Mouse (Mus musculus) liver, embryonic 11.5 days (tissue): ENCODE measurements around the gene Zfp62. TPM values are rescaled to one million over a fixed set of nuclear protein-coding genes. Genes with fewer than 3 reads are reported as not detected.

ENCODE experiments used
- ATAC-seq: fragments of 200-750 bp; cut with Nextera tagmentation; replicated peaks from 2 replicates; pipeline ENCODE4 v1.8.0; 2017; ENCODE audit warnings: moderate number of reproducible peaks, mild to moderate bottlenecking, moderate TSS enrichment, moderate library complexity; ENCODE audit not compliant: low FRiP score
- DNase-seq: peaks from one replicate; pipeline ENCODE4 v3.0.0-alpha.2; 2017; ENCODE audit warnings: low spot score
- H3K27ac ChIP-seq: fragments of 300-500 bp; sonication (generic); 2 replicates; pipeline ENCODE4 v1.5.1; 2014; ENCODE audit warnings: mild to moderate bottlenecking, low read depth, low read length, control low read depth
- H3K27me3 ChIP-seq: fragments of 300-500 bp; sonication (generic); replicated peaks from 2 replicates; pipeline ENCODE4 v1.6.1; 2014; ENCODE audit warnings: low read length, mixed read lengths; ENCODE audit not compliant: control insufficient read depth, insufficient read depth
- H3K36me3 ChIP-seq: fragments of 300-500 bp; sonication (generic); 2 replicates; pipeline ENCODE4 v1.6.1; 2014; ENCODE audit warnings: mild to moderate bottlenecking, low read length, moderate library complexity, mixed read lengths; ENCODE audit not compliant: control insufficient read depth, insufficient read depth
- H3K4me1 ChIP-seq: fragments of 300-500 bp; sonication (generic); replicated peaks from 2 replicates; pipeline ENCODE4 v1.6.1; 2014; ENCODE audit warnings: low read length, mixed read lengths; ENCODE audit not compliant: control insufficient read depth, insufficient read depth
- H3K4me2 ChIP-seq: fragments of 300-500 bp; sonication (generic); 2 replicates; pipeline ENCODE4 v1.6.1; 2014; ENCODE audit warnings: mild to moderate bottlenecking, control low read depth, moderate library complexity
- H3K4me3 ChIP-seq: fragments of 300-500 bp; sonication (generic); 2 replicates; pipeline ENCODE4 v1.5.1; 2014; ENCODE audit warnings: low read depth, low read length, control low read depth
- H3K9ac ChIP-seq: fragments of 300-500 bp; sonication (generic); 2 replicates; pipeline ENCODE4 v1.6.1; 2014; ENCODE audit warnings: low read depth, low read length, control low read depth
- H3K9me3 ChIP-seq: fragments of 300-500 bp; sonication (generic); 2 replicates; pipeline ENCODE4 v1.6.1; 2016; ENCODE audit warnings: low read length, inconsistent platforms, mixed read lengths; ENCODE audit not compliant: control insufficient read depth
- WGBS: fragments of 180-500 bp; shearing (Covaris S2); extraction: QIAGEN DNeasy Blood & Tissue Kit; methylation state at CpG from one replicate; pipeline ENCODE4 v1.1.7; 2014; 5-methylcytosine and 5-hydroxymethylcytosine counted together
- polyA plus RNA-seq: library from polyadenylated mRNA; unstranded; fragments of >200 nt; fragmentation: Nextera tagmentation; extraction: Ambion mirVana; gene quantifications from 2 replicates; pipeline ENCODE4 v1.2.1, GENCODE M21; 2014

The Zfp62 gene
- polyA plus RNA-seq, 1 experiment from 2014 or later, result 30.9 TPM

DNA sequence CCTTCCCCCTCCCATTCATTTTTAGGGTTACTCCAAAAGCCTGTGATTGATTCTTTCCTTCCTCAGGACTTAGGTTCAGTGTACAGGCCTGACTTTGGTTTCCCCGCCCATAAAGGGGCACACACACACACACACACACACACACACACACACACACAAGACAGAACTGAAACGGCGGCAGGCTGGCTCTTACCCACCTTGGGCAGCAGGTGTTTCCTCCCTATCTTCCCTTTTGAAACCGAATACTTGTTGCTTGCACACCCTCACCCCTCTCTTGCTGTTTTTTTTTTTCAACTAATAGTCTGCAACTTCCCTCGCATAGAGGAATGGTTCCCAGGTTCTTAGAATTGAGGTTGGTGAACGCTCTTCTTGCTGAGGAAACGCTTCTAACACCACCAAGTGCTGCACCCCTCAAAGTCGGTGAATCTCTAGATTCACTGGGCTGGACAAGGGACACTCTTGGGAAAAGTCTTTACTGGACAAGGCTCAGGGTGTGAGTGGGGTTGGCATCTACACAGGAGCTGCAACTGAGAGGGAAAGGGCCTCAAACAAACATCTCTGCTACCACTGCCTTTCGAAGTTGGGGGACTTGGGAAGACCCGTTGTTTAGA lies 46.8 kb downstream of the Zfp62 start:
- Histone ChIP-seq H3K27me3 (no peaks in the 10 kb centered on the region), H3K9ac (peak overlapping the region; percentile 93), H3K27ac (peak overlapping the region; percentile 89), H3K4me2 (peak overlapping the region; percentile 90), H3K9me3 (no peaks in the 10 kb centered on the region), H3K4me3 (peak overlapping the region; percentile 88), H3K36me3 (peaks cover 13% of the 10 kb centered on the region; the same call in 1 of the 2 replicates), H3K4me1 (peaks cover 60% of the 10 kb centered on the region)
- no peak for DNase-seq
- ATAC-seq, result peak; percentile 21
- 14% methylated on average over 10 of the region's 10 CpGs for WGBS

DNA sequence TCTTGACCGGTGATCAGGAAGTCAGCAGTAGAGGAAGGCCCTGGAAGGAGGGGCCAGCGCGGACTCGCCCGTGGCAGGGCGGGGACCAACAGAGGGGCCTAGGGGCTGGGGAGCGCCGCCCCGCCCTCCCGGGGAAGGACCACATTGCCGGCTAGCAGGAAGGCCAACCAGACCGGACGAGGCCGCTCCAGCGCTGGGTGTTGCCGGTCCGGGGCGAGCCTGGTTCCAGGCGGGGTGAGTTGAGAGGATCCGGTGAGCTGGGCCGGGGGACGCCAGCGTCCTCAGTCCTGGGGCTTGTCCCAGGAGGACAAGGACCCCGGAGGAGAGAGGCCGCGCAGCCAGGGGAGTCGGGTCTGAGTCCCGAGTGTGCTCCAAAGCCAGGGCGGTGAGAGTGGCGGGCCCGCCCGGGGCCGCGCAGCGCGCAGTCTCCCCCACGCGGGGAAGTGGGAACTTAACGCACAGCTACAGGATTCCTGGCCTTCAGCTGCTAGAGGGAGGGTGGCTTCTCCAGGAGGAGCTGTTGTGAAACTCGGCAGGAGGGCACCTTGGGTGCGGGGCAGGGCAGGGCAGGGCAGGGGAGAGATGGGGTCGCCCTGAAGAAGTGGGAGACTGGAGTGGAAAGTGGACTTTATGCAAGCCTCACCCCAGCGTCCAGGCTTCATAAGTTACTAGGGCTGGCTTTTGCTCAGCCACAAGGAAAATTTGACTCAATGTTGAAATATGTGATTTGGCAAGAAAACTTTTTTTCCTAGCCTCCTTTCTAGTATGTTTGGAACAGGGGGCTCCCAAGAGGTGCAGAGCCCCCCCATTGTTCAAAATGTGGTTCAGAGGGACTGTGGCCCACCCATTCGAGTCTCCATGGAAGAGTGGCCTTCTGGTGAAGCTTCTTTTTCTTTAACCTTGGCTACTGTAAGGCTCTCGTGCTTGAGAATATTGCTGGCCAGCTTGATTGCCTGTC lies 47.6 kb downstream of the Zfp62 start:
- H3K27ac ChIP-seq, result peak overlapping the region; percentile 89
- peaks cover 15% of the 10 kb centered on the region; the same call in 1 of the 2 replicates for H3K36me3 ChIP-seq
- H3K9me3 ChIP-seq, result no peaks in the 10 kb centered on the region
- WGBS, result 1% methylated on average over 45 of the region's 45 CpGs
- H3K27me3 ChIP-seq, result no peaks in the 10 kb centered on the region
- peak overlapping the region; percentile 93 for H3K9ac ChIP-seq
- peaks cover 52% of the 10 kb centered on the region for H3K4me1 ChIP-seq
- ATAC-seq (peak; percentile 96), DNase-seq (peak; percentile 89)
- H3K4me2 ChIP-seq, result peak overlapping the region; percentile 90
- peak overlapping the region; percentile 88 for H3K4me3 ChIP-seq

DNA sequence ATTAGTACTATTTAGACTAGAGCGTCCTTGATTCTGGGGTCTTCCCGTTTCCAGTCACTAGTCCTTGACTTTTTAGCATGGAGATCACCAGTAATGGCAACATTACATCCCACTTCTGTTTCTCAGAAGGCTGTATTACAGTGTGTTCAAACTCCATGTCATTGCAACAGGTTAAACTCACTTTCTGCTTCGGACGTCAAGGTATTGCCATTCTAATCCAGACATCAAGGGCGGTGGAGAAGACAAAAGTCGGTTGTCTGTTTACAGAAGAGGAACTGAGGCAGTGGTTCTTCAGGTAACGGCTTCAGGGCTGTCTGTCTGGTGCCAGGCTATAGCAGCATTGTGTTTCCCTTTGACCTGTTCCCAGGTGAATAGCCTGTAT lies 48.3 kb downstream of the Zfp62 start:
- Histone ChIP-seq H3K27ac (peak overlapping the region; percentile 89; the same call in 1 of the 2 replicates), H3K9me3 (no peaks in the 10 kb centered on the region), H3K4me1 (peaks cover 48% of the 10 kb centered on the region), H3K4me2 (peak overlapping the region; percentile 90), H3K36me3 (peaks cover 15% of the 10 kb centered on the region; the same call in 1 of the 2 replicates), H3K27me3 (no peaks in the 10 kb centered on the region), H3K9ac (peak overlapping the region; percentile 93), H3K4me3 (peak overlapping the region; percentile 88)
- 47% methylated on average over 7 of the region's 7 CpGs for WGBS
- ATAC-seq, result no peak
- DNase-seq, result no peak

DNA sequence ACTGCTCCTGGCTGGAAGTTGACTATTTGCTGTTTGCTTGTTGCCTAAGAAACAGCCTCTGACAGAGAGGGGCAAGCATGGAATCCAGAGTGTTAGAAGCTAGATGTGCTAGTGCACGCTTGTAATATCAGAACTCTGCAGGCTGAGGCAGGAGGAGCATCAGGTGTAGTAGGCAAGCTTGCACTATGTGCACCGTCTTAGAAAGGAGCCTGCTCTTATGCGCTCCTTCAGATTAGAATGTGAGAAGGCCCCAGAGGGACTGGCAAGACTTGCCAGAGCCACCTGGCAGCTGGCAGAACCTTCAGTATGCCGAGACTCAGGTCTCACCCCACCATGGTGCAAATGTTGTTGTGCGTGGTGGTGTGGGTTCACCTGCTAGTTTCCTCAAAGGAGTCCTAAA lies 49.0 kb downstream of the Zfp62 start:
- H3K9ac ChIP-seq, result peak overlapping the region; percentile 93; the same call in 1 of the 2 replicates
- H3K9me3 ChIP-seq, result no peaks in the 10 kb centered on the region
- H3K36me3 ChIP-seq, result peaks cover 17% of the 10 kb centered on the region; the same call in 1 of the 2 replicates
- H3K27me3 ChIP-seq, result no peaks in the 10 kb centered on the region
- WGBS, result 85% methylated on average over 5 of the region's 5 CpGs
- H3K4me3 ChIP-seq, result peak overlapping the region; percentile 88
- H3K4me2 ChIP-seq, result peak overlapping the region; percentile 90
- no peak; the same call in 1 of the 2 replicates for ATAC-seq
- no peak overlapping the region for H3K27ac ChIP-seq
- peaks cover 41% of the 10 kb centered on the region for H3K4me1 ChIP-seq
- DNase-seq, result no peak

DNA sequence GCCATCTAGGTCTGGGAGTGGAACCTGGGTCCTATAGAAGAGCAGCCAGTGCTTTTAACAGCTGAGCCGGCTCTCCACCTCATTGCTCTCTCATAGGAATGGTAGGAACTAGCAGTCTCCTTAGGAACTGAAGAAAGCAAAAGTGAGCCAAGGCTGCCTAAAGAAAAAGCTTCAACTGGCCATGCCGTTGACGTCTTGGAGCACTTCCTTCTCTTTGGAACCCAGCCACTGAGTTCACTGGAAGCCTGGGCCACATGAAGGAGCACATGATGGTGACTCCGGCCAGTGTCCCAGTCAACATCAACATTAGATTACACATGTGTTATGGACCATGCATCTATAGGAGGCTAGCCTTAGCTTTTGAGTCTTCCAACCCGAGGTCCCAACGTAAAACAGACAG lies 49.9 kb downstream of the Zfp62 start:
- WGBS, result 87% methylated on average over 6 of the region's 6 CpGs
- Histone ChIP-seq H3K9ac (no peak overlapping the region), H3K4me3 (no peak overlapping the region), H3K4me1 (peaks cover 31% of the 10 kb centered on the region), H3K27ac (no peak overlapping the region), H3K36me3 (peaks cover 19% of the 10 kb centered on the region; the same call in 1 of the 2 replicates), H3K9me3 (no peaks in the 10 kb centered on the region), H3K4me2 (no peak overlapping the region), H3K27me3 (no peaks in the 10 kb centered on the region)
- ATAC-seq (no peak), DNase-seq (no peak)

DNA sequence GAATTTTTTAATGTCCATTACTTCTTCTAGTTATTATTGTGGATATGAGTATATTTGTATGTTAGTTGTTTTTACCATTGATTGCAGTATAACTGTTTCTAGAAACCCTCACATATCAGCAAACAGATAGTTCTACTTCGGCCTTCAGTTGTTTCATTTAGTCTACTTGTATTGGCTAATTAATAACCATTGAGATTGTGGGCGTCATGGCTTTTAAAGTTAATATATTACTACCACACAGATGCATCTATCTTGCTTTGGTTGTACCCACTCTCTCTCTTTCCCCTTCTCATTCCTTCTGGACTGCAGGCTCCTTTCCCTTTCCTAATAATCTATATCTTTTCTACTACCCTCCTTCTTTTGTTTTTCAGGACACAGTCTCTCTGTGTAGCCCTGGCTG lies 56.2 kb downstream of the Zfp62 start:
- Histone ChIP-seq H3K27me3 (no peaks in the 10 kb centered on the region), H3K36me3 (peaks cover 29% of the 10 kb centered on the region), H3K9ac (no peak overlapping the region), H3K9me3 (no peaks in the 10 kb centered on the region), H3K4me1 (no peaks in the 10 kb centered on the region), H3K4me2 (no peak overlapping the region), H3K4me3 (no peak overlapping the region), H3K27ac (no peak overlapping the region)
- 83% methylated on average over 2 of the region's 2 CpGs for WGBS
- no peak for ATAC-seq
- no peak for DNase-seq

DNA sequence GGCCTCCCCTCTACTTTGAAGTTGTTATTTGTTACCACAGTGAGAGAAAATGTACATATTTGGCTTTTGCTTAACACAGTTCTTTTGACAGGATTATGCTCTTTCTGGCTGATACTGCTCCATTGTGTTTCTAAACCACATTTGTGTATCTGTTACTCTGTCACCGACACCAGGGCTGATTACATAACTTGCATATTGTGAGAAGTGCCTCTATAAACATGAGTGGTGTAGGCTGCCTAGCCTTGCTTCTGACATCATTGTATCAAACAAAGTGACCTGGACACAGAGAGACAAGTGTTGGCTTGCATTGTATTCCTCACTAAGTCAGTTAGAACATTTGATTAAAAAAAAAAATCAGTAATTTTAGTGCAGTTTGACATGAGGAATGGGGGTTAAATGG lies 56.7 kb downstream of the Zfp62 start:
- Histone ChIP-seq H3K27ac (no peak overlapping the region), H3K4me1 (no peaks in the 10 kb centered on the region), H3K9me3 (no peaks in the 10 kb centered on the region), H3K36me3 (peaks cover 26% of the 10 kb centered on the region), H3K27me3 (no peaks in the 10 kb centered on the region), H3K4me2 (no peak overlapping the region), H3K4me3 (no peak overlapping the region), H3K9ac (no peak overlapping the region)
- WGBS, result 77% methylated on average over 1 of the region's 1 CpGs
- ATAC-seq (no peak), DNase-seq (no peak)

DNA sequence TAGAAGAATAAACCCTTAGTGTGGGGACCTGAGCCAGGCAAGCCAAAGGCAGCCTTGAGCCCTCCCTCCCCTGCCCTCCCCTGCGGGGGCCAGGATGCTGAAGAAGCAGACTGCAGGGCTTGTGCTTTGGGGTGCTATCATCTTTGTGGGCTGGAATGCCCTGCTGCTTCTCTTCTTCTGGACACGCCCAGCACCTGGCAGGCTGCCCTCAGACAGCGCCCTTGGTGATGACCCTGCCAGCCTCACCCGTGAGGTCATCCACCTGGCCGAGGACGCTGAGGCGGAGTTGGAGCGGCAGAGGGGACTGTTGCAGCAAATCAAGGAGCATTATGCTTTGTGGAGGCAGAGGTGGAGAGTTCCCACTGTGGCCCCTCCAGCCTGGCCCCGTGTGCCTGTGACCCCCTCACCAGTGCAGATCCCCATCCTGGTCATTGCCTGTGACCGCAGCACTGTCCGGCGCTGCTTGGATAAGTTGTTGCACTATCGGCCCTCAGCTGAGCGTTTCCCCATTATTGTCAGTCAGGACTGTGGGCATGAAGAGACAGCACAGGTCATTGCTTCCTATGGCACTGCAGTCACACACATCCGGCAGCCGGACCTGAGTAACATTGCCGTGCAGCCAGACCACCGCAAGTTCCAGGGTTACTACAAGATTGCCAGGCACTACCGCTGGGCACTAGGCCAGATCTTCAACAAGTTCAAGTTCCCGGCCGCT lies 57.7 kb downstream of the Zfp62 start:
- peaks cover 24% of the 10 kb centered on the region for H3K36me3 ChIP-seq
- no peak overlapping the region for H3K9ac ChIP-seq
- H3K4me3 ChIP-seq, result no peak overlapping the region
- no peaks in the 10 kb centered on the region for H3K27me3 ChIP-seq
- no peaks in the 10 kb centered on the region for H3K4me1 ChIP-seq
- WGBS, result 95% methylated on average over 21 of the region's 21 CpGs
- ATAC-seq (no peak), DNase-seq (no peak)
- no peaks in the 10 kb centered on the region for H3K9me3 ChIP-seq
- H3K27ac ChIP-seq, result no peak overlapping the region
- H3K4me2 ChIP-seq, result no peak overlapping the region
